Mouse (Mus musculus): ENCODE data around the gene Aym1.
"Not testable (repeated sequence)": the region's sequence is repeated elsewhere in the genome, so short reads cannot be mapped to it uniquely, and the experiment has no call there.

Gene Aym1

DNA sequence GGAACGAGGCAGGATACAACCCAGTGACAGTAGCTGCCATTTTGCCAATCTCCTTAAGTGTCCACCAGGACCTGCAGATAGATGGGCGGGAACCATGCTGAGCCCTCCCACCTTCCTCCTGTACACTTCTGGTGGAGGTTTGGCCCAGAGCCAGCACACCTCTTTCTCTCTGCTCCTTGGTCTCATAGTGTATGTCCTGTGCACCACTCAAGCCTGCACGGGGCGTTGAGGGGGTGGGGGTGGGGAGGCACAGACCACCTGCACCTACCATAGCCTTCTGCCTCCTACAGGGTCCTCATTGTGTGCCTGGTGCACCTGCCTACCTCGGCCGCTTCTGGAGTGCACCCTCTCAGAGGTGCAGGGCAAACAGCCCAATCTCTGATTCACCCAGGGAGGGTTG, 4.5 kb upstream of the Aym1 start:
- no peak for DNase-seq (ENCODE audit: low read depth)

- no peak for DNase-seq (ENCODE audit: low read depth)
These were observed 2.8 kb upstream of the Aym1 start for GRCm38 (mm10) chr5:113354311-113354710.

- no peak for DNase-seq (ENCODE audit: low read depth)
These were observed 562 bp downstream of the Aym1 start for GRCm38 (mm10) chr5:113357656-113358055.

DNA sequence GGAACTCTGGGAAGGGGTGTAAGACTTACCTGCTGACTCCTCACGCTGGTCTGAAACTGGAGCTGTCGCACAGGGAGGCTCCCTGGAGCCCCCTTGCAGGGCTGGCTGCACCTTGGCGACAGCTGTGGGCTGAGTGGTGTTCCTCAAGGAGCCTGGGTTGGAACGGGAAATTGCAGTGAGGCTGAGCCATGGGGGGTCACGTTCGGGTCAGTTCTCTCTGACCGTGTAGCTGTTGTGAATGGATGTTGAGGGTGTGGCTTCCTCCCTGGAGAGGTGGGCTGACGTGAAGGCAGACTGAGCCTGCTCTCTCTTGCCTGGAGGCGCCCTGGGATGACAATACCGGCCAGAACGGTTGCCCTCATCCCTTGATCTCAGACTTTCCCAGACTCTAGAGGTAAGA, 1.7 kb downstream of the Aym1 start:
- DNase-seq (ENCODE audit: low read depth) = no peak

DNA sequence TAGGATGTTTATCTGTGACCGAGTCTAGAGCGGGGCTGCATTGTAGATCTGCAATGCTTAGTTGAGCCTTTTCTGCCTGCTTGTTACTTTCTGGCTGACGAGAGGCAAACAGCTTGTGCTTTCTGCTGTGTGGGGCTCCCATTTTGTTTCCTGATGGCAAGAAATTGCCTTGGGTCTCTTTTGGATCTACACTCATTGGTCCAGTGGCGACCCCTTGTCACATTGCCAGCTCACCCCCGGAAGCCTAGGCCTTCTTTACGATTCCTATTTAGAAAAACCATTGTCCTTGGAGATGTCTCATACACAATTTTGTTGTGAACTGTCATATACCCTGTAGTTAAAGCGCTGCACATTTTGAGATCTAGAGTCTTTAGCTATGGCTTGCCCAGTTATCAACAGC, 4.2 kb downstream of the Aym1 start:
- DNase-seq (ENCODE audit: low read depth) = no peak

- no peak for DNase-seq (ENCODE audit: low read depth)
These were observed 5.3 kb downstream of the Aym1 start for GRCm38 (mm10) chr5:113362258-113362996.

- DNase-seq (ENCODE audit: low read depth) = no peak
These were observed 6.1 kb downstream of the Aym1 start for GRCm38 (mm10) chr5:113363177-113363576.

- peak; percentile 48 for DNase-seq (ENCODE audit: low read depth)
These were observed 8.8 kb downstream of the Aym1 start for GRCm38 (mm10) chr5:113365921-113366320.

GRCm38 (mm10) chr5:113367726-113368125, 10.6 kb downstream of the Aym1 start:
- DNase-seq (ENCODE audit: low read depth) = not testable (repeated sequence)

- no peak for DNase-seq (ENCODE audit: low read depth)
These were observed 12.3 kb downstream of the Aym1 start for GRCm38 (mm10) chr5:113369262-113369868.

- no peak for DNase-seq (ENCODE audit: low read depth)
These were observed 15.4 kb downstream of the Aym1 start for GRCm38 (mm10) chr5:113372449-113372848.

DNA sequence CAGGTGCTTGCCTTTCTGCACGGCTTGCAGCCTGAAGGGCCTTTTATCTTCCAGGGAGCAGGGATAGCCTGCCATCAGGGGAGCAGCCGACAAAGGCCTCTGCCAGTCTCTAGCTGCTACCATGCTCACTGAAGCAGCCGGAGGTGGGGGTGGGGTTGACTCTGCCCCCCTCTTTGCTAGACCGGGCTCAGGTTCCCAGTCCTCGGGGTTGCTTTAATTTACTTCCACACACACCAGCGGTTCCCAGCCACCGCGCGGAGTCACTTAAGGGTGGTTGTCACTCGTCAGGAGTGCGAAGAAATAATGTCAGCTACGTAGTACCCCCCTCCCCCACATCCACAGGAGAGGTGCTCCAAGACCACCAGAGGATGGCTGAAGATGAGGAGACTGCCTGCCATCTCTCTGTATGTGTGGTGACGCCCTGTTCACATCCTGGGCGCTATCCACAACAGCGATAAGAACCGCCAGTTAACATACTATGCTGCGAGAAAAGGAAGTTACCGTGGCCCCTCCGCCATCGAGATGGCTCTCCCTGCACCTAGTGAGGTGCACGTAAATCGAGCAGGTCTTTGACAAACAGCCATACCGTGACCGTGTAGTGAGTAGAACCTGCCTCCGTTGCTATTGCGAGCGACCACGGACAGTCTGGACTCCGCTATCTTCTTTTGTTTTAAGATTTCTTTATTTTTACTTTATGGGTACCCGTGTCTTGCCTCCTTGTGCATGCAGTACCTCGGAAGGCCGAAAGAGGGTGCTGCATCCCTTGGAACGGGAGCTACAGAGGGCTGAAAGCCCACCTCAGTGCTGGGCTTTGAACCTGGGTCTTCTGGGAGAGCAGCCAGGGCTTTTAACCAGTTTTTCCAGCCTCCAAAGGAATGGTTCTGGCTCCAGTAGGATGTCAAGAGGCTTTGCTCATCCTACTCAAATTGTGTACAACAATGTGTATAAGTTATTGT, 16.2 kb downstream of the Aym1 start:
- DNase-seq (ENCODE audit: low read depth) = no peak

DNA sequence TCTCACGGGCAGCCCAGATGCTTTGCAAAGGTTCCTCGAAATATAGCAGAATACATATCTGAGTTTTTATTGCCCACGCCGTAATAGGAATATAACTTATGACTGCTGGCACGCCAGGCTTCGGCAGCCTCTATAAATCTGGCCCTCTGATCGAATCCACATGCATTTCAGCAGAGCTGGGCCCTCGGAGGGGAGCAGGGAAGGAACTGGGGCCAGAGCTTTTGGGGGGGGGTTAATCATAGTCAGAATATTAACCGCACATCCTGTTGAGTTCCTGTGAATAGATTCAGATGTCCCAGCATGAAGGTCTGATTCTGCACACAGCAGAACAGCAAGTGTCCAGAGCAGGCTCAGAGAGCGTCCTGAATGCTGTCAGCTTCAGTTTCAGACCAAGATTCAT, 17.2 kb downstream of the Aym1 start:
- DNase-seq (ENCODE audit: low read depth) = no peak

DNA sequence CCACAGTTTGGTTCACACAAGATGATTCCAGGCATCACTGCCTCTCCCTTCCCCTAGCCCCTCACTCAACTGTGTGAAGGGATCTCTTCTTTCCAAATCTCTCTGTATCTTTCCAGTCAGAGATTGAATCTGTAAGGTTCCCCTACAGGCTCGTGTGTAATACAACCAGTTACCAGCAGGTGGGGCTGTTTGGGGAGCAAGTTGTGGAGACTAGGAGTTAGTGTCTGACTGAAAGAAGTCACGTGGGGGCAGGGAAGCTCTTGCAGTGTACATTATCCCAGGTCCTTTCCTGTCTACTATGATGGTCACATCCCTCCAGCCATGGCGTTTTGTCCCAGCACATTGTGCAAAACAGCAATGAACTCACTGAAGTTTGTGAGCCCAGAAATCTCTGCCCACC, 18.7 kb downstream of the Aym1 start:
- no peak for DNase-seq (ENCODE audit: low read depth)

DNA sequence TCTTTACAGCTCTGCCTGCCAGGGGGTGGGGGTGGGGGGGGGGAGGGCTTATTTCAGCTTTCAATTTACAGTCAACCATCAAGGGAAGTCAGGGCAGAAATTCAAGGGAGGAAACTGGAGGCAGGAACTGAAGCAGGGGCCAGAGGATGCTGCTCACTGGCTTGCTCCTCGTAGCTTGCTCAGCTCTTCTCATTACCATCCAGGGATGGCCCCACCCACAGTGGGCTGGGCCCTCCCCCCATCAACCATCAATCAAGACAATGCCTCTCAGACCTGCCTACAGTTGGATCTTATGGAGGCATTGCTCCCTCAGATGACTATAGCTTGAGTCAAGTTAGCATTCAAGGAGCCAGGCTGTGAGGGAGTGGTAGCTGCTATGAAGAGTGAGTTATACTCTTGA, 19.2 kb downstream of the Aym1 start:
- no peak for DNase-seq (ENCODE audit: low read depth)

DNA sequence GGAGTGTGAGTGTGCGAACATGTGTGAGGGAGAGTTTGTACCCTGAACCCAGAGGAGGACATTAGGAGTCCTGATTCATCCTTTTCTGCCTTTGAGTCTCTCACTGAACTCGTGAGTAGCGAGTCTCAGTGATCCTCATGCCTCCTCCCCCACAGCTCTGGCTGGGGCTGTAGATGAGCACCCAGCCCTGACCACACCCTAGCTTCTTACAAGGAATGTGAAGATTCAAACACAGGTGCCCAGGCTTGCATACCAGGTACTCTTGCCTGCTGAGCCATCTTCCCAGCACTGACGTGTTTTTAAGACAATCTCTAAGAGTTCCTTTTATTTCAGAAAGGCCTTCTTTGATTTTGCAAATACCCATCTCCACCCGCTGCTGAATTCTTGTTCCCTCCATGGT, 22.3 kb downstream of the Aym1 start:
- no peak for DNase-seq (ENCODE audit: low read depth)

DNA sequence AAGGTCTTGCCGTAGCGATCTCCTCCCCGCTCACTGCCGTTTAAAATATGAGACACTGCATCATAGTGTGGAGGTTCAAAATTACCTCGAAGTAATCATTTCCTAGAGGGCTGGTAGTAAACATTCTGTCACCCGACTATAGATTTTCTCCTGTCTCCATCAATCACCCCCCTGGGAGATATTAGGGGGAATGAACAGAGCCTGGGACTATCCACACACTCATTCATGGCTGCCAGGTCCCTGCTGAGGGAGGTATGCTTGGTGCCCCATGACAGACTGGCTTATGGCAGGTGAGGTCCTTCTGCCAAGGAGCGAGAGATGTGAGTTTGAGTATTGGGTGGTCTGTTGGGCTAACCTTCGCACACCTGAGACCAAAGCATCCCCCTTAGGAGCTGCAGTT, 23.5 kb downstream of the Aym1 start:
- no peak for DNase-seq (ENCODE audit: low read depth)

DNA sequence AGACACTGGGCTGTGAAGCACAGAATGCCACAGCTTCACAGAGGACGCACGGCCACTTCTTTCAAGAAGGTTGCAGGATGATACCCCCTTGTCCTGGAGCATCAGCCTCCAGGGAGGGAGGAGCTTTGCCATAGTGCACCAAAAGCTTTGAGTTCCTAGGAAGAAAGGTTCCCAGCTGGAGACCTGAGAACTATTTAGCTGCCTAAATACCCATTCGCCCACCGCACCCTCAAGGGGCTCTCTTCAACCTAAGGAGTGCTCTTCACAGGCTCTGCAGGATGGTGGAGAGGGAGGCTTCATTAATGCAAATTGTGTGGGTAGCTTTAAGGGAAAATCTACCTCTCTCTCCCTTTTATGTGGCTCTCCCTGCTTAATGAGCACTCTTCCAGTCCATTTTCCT, 25.5 kb downstream of the Aym1 start:
- DNase-seq (ENCODE audit: low read depth) = no peak

DNA sequence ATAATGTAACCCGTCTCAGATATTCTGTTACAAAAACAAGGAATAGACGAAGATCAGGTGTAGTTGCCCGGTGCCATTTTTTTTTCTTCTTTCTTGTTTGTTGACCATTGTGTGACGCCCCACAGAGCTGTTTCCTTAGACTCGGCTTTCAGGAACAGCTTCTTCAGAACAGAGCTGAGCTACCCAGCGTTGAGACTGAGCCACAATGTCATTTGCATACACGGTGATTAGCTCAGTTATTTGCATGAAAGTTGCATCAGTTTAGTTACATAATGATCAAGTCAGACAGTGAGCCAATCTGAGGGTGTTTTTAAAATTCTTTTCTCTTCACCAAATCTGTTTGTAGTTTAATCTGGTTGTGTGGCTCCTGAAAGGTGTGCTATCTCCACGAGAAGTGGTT, 36.7 kb downstream of the Aym1 start:
- DNase-seq (ENCODE audit: low read depth) = no peak

GRCm38 (mm10) chr5:113396286-113396934, 39.3 kb downstream of the Aym1 start:
- DNase-seq (ENCODE audit: low read depth) = no peak

- DNase-seq (ENCODE audit: low read depth) = no peak
These were observed 40.6 kb downstream of the Aym1 start for GRCm38 (mm10) chr5:113397443-113398317.
